Mouse (Mus musculus): Measurements from ENCODE around the gene Pdhb. TPM values are rescaled to one million over a fixed set of nuclear protein-coding genes. Genes with fewer than 3 reads are reported as not detected.
"Not testable (repeated sequence)": the region's sequence is repeated elsewhere in the genome, so short reads cannot be mapped to it uniquely, and the experiment has no call there.

Pdhb gene
- total RNA-seq, 4 experiments from 2014 or later = 268 to 280 (median 272) TPM

- no peak for DNase-seq (ENCODE audit: low spot score in 2 of 2)
These were observed 18.6 kb upstream of the Pdhb start for GRCm38 (mm10) chr14:8191331-8191965.

- no peak for DNase-seq (ENCODE audit: low spot score in 2 of 2)
These were observed 17.7 kb upstream of the Pdhb start for GRCm38 (mm10) chr14:8190556-8190955.

GRCm38 (mm10) chr14:8186278-8187045 lies 13.6 kb upstream of the Pdhb start:
- DNase-seq (ENCODE audit: low spot score in 2 of 2) = no peak

GRCm38 (mm10) chr14:8183330-8183729 lies 10.5 kb upstream of the Pdhb start:
- DNase-seq (ENCODE audit: low spot score in 2 of 2) = no peak

GRCm38 (mm10) chr14:8180371-8181035 lies 7.7 kb upstream of the Pdhb start:
- no peak for DNase-seq (ENCODE audit: low spot score in 2 of 2)

- DNase-seq (ENCODE audit: low spot score in 2 of 2) = no peak
These were observed 3.4 kb upstream of the Pdhb start for GRCm38 (mm10) chr14:8176251-8176650.

GRCm38 (mm10) chr14:8174634-8175033 lies 1.8 kb upstream of the Pdhb start:
- no peak for DNase-seq (ENCODE audit: low spot score in 2 of 2)

- DNase-seq (ENCODE audit: low spot score in 2 of 2) = not testable (repeated sequence)
These were observed 871 bp upstream of the Pdhb start for GRCm38 (mm10) chr14:8173542-8174250.

- DNase-seq (ENCODE audit: low spot score in 2 of 2) = no peak
These were observed 8.4 kb downstream of the Pdhb start for GRCm38 (mm10) chr14:8164463-8164862.

- no peak for DNase-seq (ENCODE audit: low spot score in 2 of 2)
These were observed 11.0 kb downstream of the Pdhb start for GRCm38 (mm10) chr14:8161777-8162176.

- DNase-seq (ENCODE audit: low spot score in 2 of 2) = no peak
These were observed 13.7 kb downstream of the Pdhb start for GRCm38 (mm10) chr14:8159141-8159540.

GRCm38 (mm10) chr14:8158721-8159120 lies 14.1 kb downstream of the Pdhb start:
- no peak for DNase-seq (ENCODE audit: low spot score in 2 of 2)

GRCm38 (mm10) chr14:8156947-8157346 lies 15.9 kb downstream of the Pdhb start:
- no peak for DNase-seq (ENCODE audit: low spot score in 2 of 2)

- no peak for DNase-seq (ENCODE audit: low spot score in 2 of 2)
These were observed 18.8 kb downstream of the Pdhb start for GRCm38 (mm10) chr14:8154072-8154471.

GRCm38 (mm10) chr14:8151757-8152156 lies 21.1 kb downstream of the Pdhb start:
- no peak for DNase-seq (ENCODE audit: low spot score in 2 of 2)

GRCm38 (mm10) chr14:8148842-8149241 lies 24.0 kb downstream of the Pdhb start:
- no peak for DNase-seq (ENCODE audit: low spot score in 2 of 2)

- DNase-seq (ENCODE audit: low spot score in 2 of 2) = no peak
These were observed 26.1 kb downstream of the Pdhb start for GRCm38 (mm10) chr14:8146611-8147223.

GRCm38 (mm10) chr14:8145594-8146558 lies 26.9 kb downstream of the Pdhb start:
- DNase-seq (ENCODE audit: low spot score in 2 of 2) = no peak

GRCm38 (mm10) chr14:8141131-8141530 lies 31.7 kb downstream of the Pdhb start:
- no peak for DNase-seq (ENCODE audit: low spot score in 2 of 2)

Measured in gastrocnemius, adult 8-10 months (tissue).